Mouse (Mus musculus) lung, postnatal 0 days (tissue): ENCODE measurements around the gene Fbxo21. TPM values are rescaled to one million over a fixed set of nuclear protein-coding genes. Genes with fewer than 3 reads are reported as not detected.

Experiments
- ATAC-seq: fragments of 200-750 bp; cut with Nextera tagmentation; 2 replicates; pipeline ENCODE4 v1.8.0; 2017; ENCODE audit warnings: moderate library complexity
- DNase-seq: peaks from one replicate; pipeline ENCODE4 v3.0.0-alpha.2; 2016; ENCODE audit warnings: low spot score
- H3K27ac ChIP-seq: fragments of 300-500 bp; sonication (generic); 2 replicates; pipeline ENCODE4 v1.5.1; 2014; ENCODE audit warnings: antibody characterized with exemption, mild to moderate bottlenecking, low read length, mixed read lengths
- H3K27me3 ChIP-seq: fragments of 300-500 bp; sonication (generic); replicated peaks from 2 replicates; pipeline ENCODE4 v1.6.1; 2014; ENCODE audit warnings: low read length, mixed read lengths; ENCODE audit not compliant: insufficient read depth
- H3K36me3 ChIP-seq: fragments of 300-500 bp; sonication (generic); 2 replicates; pipeline ENCODE4 v1.6.1; 2014; ENCODE audit warnings: low read length, mixed read lengths; ENCODE audit not compliant: insufficient read depth
- H3K4me1 ChIP-seq: fragments of 300-500 bp; sonication (generic); 2 replicates; pipeline ENCODE4 v1.6.1; 2014; ENCODE audit warnings: antibody characterized with exemption, low read depth, low read length, mixed read lengths; ENCODE audit not compliant: insufficient read depth
- H3K4me2 ChIP-seq: fragments of 300-500 bp; sonication (generic); replicated peaks from 2 replicates; pipeline ENCODE4 v1.6.1; 2014; ENCODE audit warnings: low read depth, mild to moderate bottlenecking, low read length, moderate library complexity, mixed read lengths
- H3K4me3 ChIP-seq: fragments of 300-500 bp; sonication (generic); 2 replicates; pipeline ENCODE4 v1.5.1; 2014; ENCODE audit warnings: low read depth, low read length
- H3K9ac ChIP-seq: fragments of 300-500 bp; sonication (generic); replicated peaks from 2 replicates; pipeline ENCODE4 v1.6.1; 2014; ENCODE audit warnings: low read depth, mild to moderate bottlenecking
- H3K9me3 ChIP-seq: fragments of 300-500 bp; sonication (generic); 2 replicates; pipeline ENCODE4 v1.6.1; 2016; ENCODE audit warnings: low read length, mixed read lengths
- CTCF ChIP-seq: IDR thresholded peaks from 2 replicates; pipeline ENCODE4 v1.5.1; 2016; ENCODE audit warnings: antibody characterized with exemption, mild to moderate bottlenecking
- EP300 ChIP-seq: IDR thresholded peaks from 2 replicates; pipeline ENCODE4 v1.6.1; 2016; ENCODE audit warnings: antibody characterized with exemption, mild to moderate bottlenecking, control low read depth
- WGBS: fragments of 180-500 bp; shearing (Covaris S2); extraction: QIAGEN DNeasy Blood & Tissue Kit; methylation state at CpG from one replicate; pipeline ENCODE4 v1.1.7; 2014; 5-methylcytosine and 5-hydroxymethylcytosine counted together
- polyA plus RNA-seq: library from polyadenylated mRNA; unstranded; fragments of >200 nt; fragmentation: Nextera tagmentation; extraction: Ambion mirVana; gene quantifications from 2 replicates; pipeline ENCODE4 v1.2.1, GENCODE M21; 2015

The Fbxo21 gene
- polyA plus RNA-seq, 1 experiment from 2014 or later, result 18.8 TPM

- no peak for DNase-seq
- Histone ChIP-seq H3K4me1 (no peaks in the 10 kb centered on the region), H3K27me3 (no peaks in the 10 kb centered on the region), H3K4me2 (no peak overlapping the region), H3K36me3 (0 out of 2 replicates have a peak, but pooled peaks cover 15% of the 10 kb centered on the region), H3K9ac (no peak overlapping the region), H3K27ac (no peak overlapping the region), H3K4me3 (no peak overlapping the region), H3K9me3 (no peaks in the 10 kb centered on the region)
- TF ChIP-seq CTCF (no peak), EP300 (no peak)
- no peak for ATAC-seq
- 90% methylated on average over 3 of the region's 3 CpGs for WGBS
Observed at GRCm38 (mm10) chr5:117987891-117988290, 11.4 kb downstream of the Fbxo21 start.

DNA sequence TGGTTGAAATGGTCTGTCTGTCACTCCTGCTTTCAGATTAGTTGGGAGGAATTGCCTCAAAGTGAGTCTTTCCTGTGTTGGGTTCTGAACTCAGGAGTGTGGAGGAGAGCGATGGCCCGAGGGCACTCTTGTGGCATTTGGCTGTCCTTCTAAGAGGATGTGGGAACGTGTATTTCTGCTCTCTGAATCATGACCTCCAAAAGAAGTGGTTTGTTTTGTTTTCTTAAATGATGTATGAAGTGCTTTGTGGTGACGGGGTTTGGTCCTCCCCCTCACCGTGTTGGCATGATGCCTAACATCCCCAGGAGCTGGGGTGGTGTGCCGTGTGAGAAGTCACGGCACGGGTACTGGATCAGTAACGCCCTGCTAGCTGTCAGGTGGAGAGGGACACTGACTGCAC, 11.8 kb downstream of the Fbxo21 start:
- no peaks in the 10 kb centered on the region for H3K27me3 ChIP-seq
- ATAC-seq (no peak), DNase-seq (no peak)
- H3K4me3 ChIP-seq, result no peak overlapping the region
- no peaks in the 10 kb centered on the region for H3K4me1 ChIP-seq
- no peak overlapping the region for H3K27ac ChIP-seq
- 58% methylated on average over 9 of the region's 9 CpGs for WGBS
- 0 out of 2 replicates have a peak, but pooled peaks cover 15% of the 10 kb centered on the region for H3K36me3 ChIP-seq
- no peak overlapping the region for H3K9ac ChIP-seq
- no peak overlapping the region for H3K4me2 ChIP-seq
- no peak for TF ChIP-seq CTCF
- TF ChIP-seq EP300, result no peak
- H3K9me3 ChIP-seq, result no peaks in the 10 kb centered on the region

- Histone ChIP-seq H3K9me3 (no peaks in the 10 kb centered on the region), H3K27ac (no peak overlapping the region), H3K9ac (no peak overlapping the region), H3K4me2 (no peak overlapping the region), H3K4me1 (no peaks in the 10 kb centered on the region), H3K27me3 (no peaks in the 10 kb centered on the region), H3K36me3 (0 out of 2 replicates have a peak, but pooled peaks cover 15% of the 10 kb centered on the region), H3K4me3 (no peak overlapping the region)
- TF ChIP-seq EP300 (no peak), CTCF (no peak)
- WGBS, result 79% methylated on average over 6 of the region's 6 CpGs
- ATAC-seq, result no peak
- no peak for DNase-seq
Observed at GRCm38 (mm10) chr5:117989773-117990172, 13.2 kb downstream of the Fbxo21 start.

DNA sequence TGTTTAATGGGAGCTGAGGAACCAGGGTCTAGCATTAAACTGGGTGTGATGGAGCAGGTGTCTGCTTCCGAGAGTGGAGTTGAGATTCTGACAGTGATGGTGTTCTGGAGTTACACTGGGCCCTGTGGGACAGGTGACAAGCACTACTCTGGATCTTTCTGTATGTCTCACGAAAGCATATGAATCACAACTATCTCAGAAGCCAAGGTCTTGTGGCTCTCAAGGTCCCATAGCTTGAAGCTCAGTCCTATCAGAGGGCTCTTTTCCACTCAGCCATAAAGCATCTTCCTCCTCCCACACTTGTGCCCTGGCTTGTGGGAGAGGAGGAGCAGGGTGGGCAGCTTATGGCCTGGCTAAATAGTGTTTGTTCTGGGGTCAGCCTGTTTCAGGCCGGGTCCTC, 14.4 kb downstream of the Fbxo21 start:
- ATAC-seq (no peak), DNase-seq (no peak)
- H3K27ac ChIP-seq, result no peak overlapping the region
- H3K4me3 ChIP-seq, result no peak overlapping the region
- H3K4me2 ChIP-seq, result no peak overlapping the region
- TF ChIP-seq CTCF (no peak), EP300 (no peak)
- H3K4me1 ChIP-seq, result no peaks in the 10 kb centered on the region
- peaks cover 23% of the 10 kb centered on the region; the same call in 1 of the 2 replicates for H3K36me3 ChIP-seq
- WGBS, result 76% methylated on average over 3 of the region's 3 CpGs
- no peaks in the 10 kb centered on the region for H3K9me3 ChIP-seq
- no peak overlapping the region for H3K9ac ChIP-seq
- no peaks in the 10 kb centered on the region for H3K27me3 ChIP-seq

DNA sequence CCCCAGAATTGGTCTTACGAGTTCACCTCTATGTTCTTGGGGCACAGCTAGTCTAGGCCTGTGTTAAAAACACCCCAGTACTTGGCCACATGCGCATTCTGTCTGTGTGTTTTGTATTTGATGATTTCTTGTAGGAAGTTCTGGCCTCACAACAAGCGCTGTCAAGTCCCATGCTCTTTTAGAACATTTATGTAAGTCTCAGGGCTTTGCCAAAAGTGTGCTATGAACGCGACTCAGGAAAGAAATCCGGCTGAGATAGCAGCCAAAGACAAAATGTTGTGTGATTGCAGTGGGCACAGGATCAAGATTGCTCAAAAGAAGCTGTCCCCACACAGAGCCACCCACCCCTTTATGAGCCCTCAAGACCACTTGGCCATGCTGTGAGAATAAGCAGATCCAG, 17.0 kb downstream of the Fbxo21 start:
- 75% methylated on average over 6 of the region's 6 CpGs for WGBS
- Histone ChIP-seq H3K9ac (no peak overlapping the region), H3K9me3 (no peaks in the 10 kb centered on the region), H3K27ac (no peak overlapping the region), H3K4me1 (no peaks in the 10 kb centered on the region), H3K27me3 (no peaks in the 10 kb centered on the region), H3K4me3 (no peak overlapping the region), H3K4me2 (no peak overlapping the region), H3K36me3 (peaks cover 18% of the 10 kb centered on the region; the same call in 1 of the 2 replicates)
- DNase-seq (peak; percentile 13), ATAC-seq (no peak)
- no peak for TF ChIP-seq CTCF
- no peak for TF ChIP-seq EP300

DNA sequence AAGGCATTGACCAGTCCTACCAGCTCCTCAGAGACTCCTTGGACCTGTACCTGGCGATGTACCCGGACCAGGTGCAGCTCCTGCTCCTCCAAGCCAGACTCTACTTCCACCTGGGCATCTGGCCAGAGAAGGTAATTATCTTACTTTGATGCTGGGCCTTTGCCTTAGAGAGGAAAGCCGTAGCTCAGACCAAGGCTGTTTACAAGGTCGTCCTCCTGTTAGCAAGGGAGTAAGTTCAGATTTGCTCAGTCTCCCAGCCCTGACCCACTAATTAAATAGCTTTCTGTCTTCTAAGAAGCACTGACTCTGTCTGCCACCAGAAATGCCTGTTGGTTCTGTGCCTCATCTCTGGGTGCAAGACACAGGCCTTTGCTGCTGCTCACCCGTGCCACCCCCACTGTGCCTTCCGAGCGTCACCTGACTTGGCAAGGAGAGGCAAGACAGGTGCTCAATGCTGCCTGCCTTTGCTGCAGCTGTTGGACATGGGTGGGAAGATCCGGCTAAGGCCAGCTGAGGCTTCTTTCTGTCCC, 18.9 kb downstream of the Fbxo21 start:
- H3K9me3 ChIP-seq, result no peaks in the 10 kb centered on the region
- no peak overlapping the region for H3K4me3 ChIP-seq
- no peaks in the 10 kb centered on the region for H3K4me1 ChIP-seq
- WGBS, result 91% methylated on average over 8 of the region's 8 CpGs
- no peak overlapping the region for H3K27ac ChIP-seq
- H3K4me2 ChIP-seq, result no peak overlapping the region
- DNase-seq (no peak), ATAC-seq (no peak)
- TF ChIP-seq CTCF (no peak), EP300 (no peak)
- peaks cover 13% of the 10 kb centered on the region; the same call in 1 of the 2 replicates for H3K36me3 ChIP-seq
- H3K9ac ChIP-seq, result no peak overlapping the region
- no peaks in the 10 kb centered on the region for H3K27me3 ChIP-seq

- Histone ChIP-seq H3K4me1 (no peaks in the 10 kb centered on the region), H3K9ac (no peak overlapping the region), H3K27me3 (no peaks in the 10 kb centered on the region), H3K4me3 (no peak overlapping the region), H3K27ac (no peak overlapping the region), H3K9me3 (no peaks in the 10 kb centered on the region), H3K36me3 (peaks cover 13% of the 10 kb centered on the region; the same call in 1 of the 2 replicates), H3K4me2 (no peak overlapping the region)
- no peak for ATAC-seq
- WGBS, result 82% methylated on average over 6 of the region's 6 CpGs
- no peak for DNase-seq
- TF ChIP-seq EP300, result no peak
- no peak for TF ChIP-seq CTCF
Observed at GRCm38 (mm10) chr5:117995911-117996310, 19.4 kb downstream of the Fbxo21 start.
